Mouse (Mus musculus): ENCODE results near the gene Stab1. TPM values are rescaled to one million over a fixed set of nuclear protein-coding genes. Genes with fewer than 3 reads are reported as not detected.

The Stab1 gene
- total and polyA plus RNA-seq, 3 experiments: 0.44 TPM; not detected in 2

DNA sequence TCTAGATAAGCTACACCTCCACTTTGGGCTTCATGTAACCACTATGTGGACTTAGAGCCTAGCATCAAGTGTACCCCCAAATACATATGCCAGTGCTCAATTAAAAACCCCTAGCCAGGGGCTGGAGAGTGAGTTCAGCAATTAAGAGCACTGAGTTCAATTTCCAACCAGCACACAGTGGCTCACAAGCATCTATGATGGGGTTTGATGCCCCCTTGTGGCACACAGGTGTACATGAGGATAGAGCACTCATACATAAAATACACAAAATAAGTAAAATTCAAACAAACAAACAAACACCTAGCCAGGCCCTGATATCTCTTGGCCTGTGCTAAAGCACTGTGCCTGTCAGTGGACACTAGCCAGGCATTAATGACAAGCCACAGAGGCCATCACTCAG lies 27.5 kb upstream of the Stab1 start:
- Histone ChIP-seq H3K36me3 (replicated peaks) (peaks cover 92% of the 10 kb centered on the region), H3K27me3 (ENCODE audit: insufficient read depth, low read length) (no peaks in the 10 kb centered on the region), H3K9me3 (replicated peaks) (no peaks in the 10 kb centered on the region), H3K4me3 (ENCODE audit: low read depth, low read length) (no peak overlapping the region), H3K4me1 (ENCODE audit: insufficient read depth, low read depth, low read length) (peaks cover 40% of the 10 kb centered on the region)
- TF ChIP-seq GATA2 (IDR thresholded peaks at IDR 0.05; ENCODE audit: borderline replicate concordance, low read depth, low read length) (no peak), CTCF (IDR thresholded peaks at IDR 0.05; ENCODE audit: low read depth, low read length) (peak; percentile 41), POLR2AphosphoS5 (IDR thresholded peaks at IDR 0.05; ENCODE audit: insufficient replicate concordance, low read depth, low read length) (no peak), TAL1 (conservative IDR thresholded peaks at IDR 0.05; ENCODE audit: low read depth, low read length) (no peak)
- DNase-seq (ENCODE audit: low spot score) (no peak), ATAC-seq (ENCODE audit: extremely low read depth, insufficient number of reproducible peaks, low FRiP score, poor library complexity, severe bottlenecking) (0 out of 2 replicates have a peak, but pooled peaks have one; percentile 15)

DNA sequence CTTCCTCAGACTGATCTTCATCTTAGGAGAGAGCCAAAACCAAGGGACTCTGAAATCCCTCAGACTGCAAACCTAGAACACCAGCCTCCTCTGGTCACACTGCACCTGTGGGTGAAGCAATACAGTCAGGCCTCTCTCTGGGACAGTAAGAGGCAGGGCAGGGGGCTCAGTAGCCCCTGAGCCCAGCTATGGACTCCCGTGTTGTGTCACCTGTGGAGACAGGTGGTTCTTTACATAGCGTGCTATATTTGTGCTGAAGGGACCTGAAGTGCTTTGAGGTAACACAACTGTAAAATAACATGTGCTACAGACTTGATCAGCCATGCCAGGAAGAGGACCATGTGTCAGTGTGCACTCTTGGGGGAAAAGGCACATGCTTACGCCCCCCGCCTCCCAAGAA lies 27.1 kb upstream of the Stab1 start:
- Histone ChIP-seq H3K4me3 (ENCODE audit: low read depth, low read length) (no peak overlapping the region), H3K9me3 (replicated peaks) (no peaks in the 10 kb centered on the region), H3K4me1 (ENCODE audit: insufficient read depth, low read depth, low read length) (peaks cover 38% of the 10 kb centered on the region), H3K36me3 (replicated peaks) (peaks cover 92% of the 10 kb centered on the region), H3K27me3 (ENCODE audit: insufficient read depth, low read length) (no peaks in the 10 kb centered on the region)
- DNase-seq (ENCODE audit: low spot score) (no peak), ATAC-seq (ENCODE audit: extremely low read depth, insufficient number of reproducible peaks, low FRiP score, poor library complexity, severe bottlenecking) (no peak)
- TF ChIP-seq GATA1 (IDR thresholded peaks at IDR 0.05; ENCODE audit: borderline replicate concordance, low read length): no peak
- no peak for TF ChIP-seq TAL1 (conservative IDR thresholded peaks at IDR 0.05; ENCODE audit: low read depth, low read length)
- TF ChIP-seq CTCF (IDR thresholded peaks at IDR 0.05; ENCODE audit: low read depth, low read length): no peak
- no peak for TF ChIP-seq POLR2AphosphoS5 (IDR thresholded peaks at IDR 0.05; ENCODE audit: insufficient replicate concordance, low read depth, low read length)
- TF ChIP-seq GATA2 (IDR thresholded peaks at IDR 0.05; ENCODE audit: borderline replicate concordance, low read depth, low read length): no peak

DNA sequence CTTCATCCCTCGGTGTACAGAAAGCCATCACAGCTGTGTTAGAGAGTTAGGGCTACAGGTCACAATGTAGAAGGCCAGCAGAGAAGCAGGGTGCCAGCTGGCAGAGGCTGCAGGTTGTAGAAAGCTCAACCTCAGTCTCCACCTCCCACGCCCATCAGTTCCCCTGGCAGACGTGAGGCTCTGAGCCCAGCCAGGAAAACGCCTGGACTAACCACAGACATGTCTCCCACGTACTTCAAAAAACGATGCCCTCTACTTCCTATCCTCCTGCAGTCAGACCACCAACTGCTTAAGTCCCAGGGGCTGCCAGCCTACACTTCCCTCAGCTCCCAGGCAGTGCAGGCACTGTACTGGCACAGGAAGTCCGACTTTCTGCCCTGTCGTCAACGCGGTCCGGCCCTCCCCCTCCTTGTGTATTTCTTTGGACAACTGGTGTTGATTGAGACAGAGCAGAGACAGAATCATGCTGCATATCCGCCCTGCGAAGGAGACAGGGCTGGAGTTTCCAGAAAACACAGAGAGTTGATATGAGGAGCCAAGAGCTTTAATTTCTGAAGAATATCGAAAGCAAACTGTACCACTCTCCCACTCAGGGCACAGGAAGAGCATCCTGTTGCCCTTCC lies 26.6 kb upstream of the Stab1 start:
- DNase-seq (ENCODE audit: low spot score): no peak
- Histone ChIP-seq H3K27me3 (ENCODE audit: insufficient read depth, low read length) (no peaks in the 10 kb centered on the region), H3K9me3 (replicated peaks) (no peaks in the 10 kb centered on the region), H3K4me1 (ENCODE audit: insufficient read depth, low read depth, low read length) (peaks cover 34% of the 10 kb centered on the region), H3K4me3 (ENCODE audit: low read depth, low read length) (no peak overlapping the region), H3K36me3 (replicated peaks) (peaks cover 92% of the 10 kb centered on the region)
- no peak for TF ChIP-seq CTCF (IDR thresholded peaks at IDR 0.05; ENCODE audit: low read depth, low read length)
- TF ChIP-seq GATA2 (IDR thresholded peaks at IDR 0.05; ENCODE audit: borderline replicate concordance, low read depth, low read length): no peak
- no peak for TF ChIP-seq TAL1 (conservative IDR thresholded peaks at IDR 0.05; ENCODE audit: low read depth, low read length)
- no peak for TF ChIP-seq POLR2AphosphoS5 (IDR thresholded peaks at IDR 0.05; ENCODE audit: insufficient replicate concordance, low read depth, low read length)
- no peak for TF ChIP-seq GATA1 (IDR thresholded peaks at IDR 0.05; ENCODE audit: borderline replicate concordance, low read length)
- no peak for ATAC-seq (ENCODE audit: extremely low read depth, insufficient number of reproducible peaks, low FRiP score, poor library complexity, severe bottlenecking)

DNA sequence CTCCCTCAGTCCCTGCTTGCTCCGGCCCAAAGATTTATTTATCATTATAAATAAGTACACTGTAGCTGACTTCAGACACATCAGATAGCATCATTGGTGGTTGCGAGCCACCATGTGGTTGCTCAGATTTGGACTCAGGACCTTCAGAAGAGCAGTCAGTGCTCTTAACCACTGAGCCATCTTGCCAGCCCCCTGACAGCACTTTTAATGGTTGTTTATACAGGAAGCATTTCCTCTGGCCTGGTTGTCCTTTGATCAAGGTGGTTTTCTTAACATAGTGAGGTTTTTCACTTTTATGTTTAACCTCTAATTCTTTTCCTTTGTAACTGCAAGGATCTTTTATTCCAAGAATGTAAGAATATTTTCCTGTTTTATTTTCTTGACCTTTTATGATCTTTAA lies 26.0 kb upstream of the Stab1 start:
- no peak for ATAC-seq (ENCODE audit: extremely low read depth, insufficient number of reproducible peaks, low FRiP score, poor library complexity, severe bottlenecking)
- Histone ChIP-seq H3K36me3 (replicated peaks) (peaks cover 92% of the 10 kb centered on the region), H3K9me3 (replicated peaks) (no peaks in the 10 kb centered on the region), H3K4me3 (ENCODE audit: low read depth, low read length) (no peak overlapping the region), H3K4me1 (ENCODE audit: insufficient read depth, low read depth, low read length) (peaks cover 31% of the 10 kb centered on the region), H3K27me3 (ENCODE audit: insufficient read depth, low read length) (no peaks in the 10 kb centered on the region)
- TF ChIP-seq GATA1 (IDR thresholded peaks at IDR 0.05; ENCODE audit: borderline replicate concordance, low read length) (no peak), CTCF (IDR thresholded peaks at IDR 0.05; ENCODE audit: low read depth, low read length) (no peak), POLR2AphosphoS5 (IDR thresholded peaks at IDR 0.05; ENCODE audit: insufficient replicate concordance, low read depth, low read length) (no peak), GATA2 (IDR thresholded peaks at IDR 0.05; ENCODE audit: borderline replicate concordance, low read depth, low read length) (no peak), TAL1 (conservative IDR thresholded peaks at IDR 0.05; ENCODE audit: low read depth, low read length) (no peak)
- DNase-seq (ENCODE audit: low spot score): no peak

DNA sequence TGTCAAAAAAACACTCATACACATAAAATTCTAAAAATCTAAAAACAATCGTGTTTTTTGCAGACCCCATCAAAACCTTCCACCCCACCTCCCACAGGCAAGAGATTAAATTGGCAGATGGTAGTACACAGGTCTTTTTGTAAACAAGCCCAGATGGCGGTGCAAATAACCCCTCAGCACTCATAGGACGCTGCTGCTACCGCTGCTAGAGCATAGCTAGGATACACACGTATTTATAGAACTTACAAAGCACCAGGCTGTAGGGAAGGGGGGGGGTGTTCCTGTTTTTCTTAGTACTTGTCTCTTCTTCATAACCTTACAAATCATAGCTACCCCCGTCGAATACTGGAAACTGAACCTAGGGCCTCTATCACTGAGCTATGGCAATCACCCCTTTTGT lies 25.4 kb upstream of the Stab1 start:
- no peak for TF ChIP-seq GATA1 (IDR thresholded peaks at IDR 0.05; ENCODE audit: borderline replicate concordance, low read length)
- no peaks in the 10 kb centered on the region for H3K27me3 ChIP-seq (ENCODE audit: insufficient read depth, low read length)
- H3K9me3 ChIP-seq (replicated peaks): no peaks in the 10 kb centered on the region
- ATAC-seq (ENCODE audit: extremely low read depth, insufficient number of reproducible peaks, low FRiP score, poor library complexity, severe bottlenecking) (no peak), DNase-seq (ENCODE audit: low spot score) (no peak)
- H3K4me1 ChIP-seq (ENCODE audit: insufficient read depth, low read depth, low read length): peaks cover 28% of the 10 kb centered on the region
- no peak overlapping the region for H3K4me3 ChIP-seq (ENCODE audit: low read depth, low read length)
- H3K36me3 ChIP-seq (replicated peaks): peaks cover 92% of the 10 kb centered on the region

DNA sequence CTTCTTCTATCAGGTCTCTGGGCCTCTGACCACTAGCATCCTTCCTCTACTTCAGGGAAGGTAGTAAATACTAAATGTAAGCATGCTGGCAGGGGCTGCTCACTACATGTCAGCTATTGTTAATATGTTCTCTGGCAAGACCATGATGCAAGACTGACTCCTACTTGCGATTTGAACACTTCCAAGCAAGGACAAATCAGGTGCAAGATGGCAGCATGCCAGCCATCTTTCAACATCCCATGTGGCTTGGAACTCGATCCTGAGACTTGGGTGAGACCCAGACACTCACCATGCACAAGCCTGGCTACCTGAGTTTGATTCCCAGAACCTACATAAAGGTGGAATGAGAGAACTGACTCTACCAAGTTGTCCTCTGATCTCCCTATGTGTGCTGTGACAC lies 23.5 kb upstream of the Stab1 start:
- TF ChIP-seq TAL1 (conservative IDR thresholded peaks at IDR 0.05; ENCODE audit: low read depth, low read length): no peak
- TF ChIP-seq GATA2 (IDR thresholded peaks at IDR 0.05; ENCODE audit: borderline replicate concordance, low read depth, low read length): no peak
- no peak for TF ChIP-seq GATA1 (IDR thresholded peaks at IDR 0.05; ENCODE audit: borderline replicate concordance, low read length)
- no peak for TF ChIP-seq CTCF (IDR thresholded peaks at IDR 0.05; ENCODE audit: low read depth, low read length)
- TF ChIP-seq POLR2AphosphoS5 (IDR thresholded peaks at IDR 0.05; ENCODE audit: insufficient replicate concordance, low read depth, low read length): no peak
- peaks cover 97% of the 10 kb centered on the region for H3K36me3 ChIP-seq (replicated peaks)
- no peak for ATAC-seq (ENCODE audit: extremely low read depth, insufficient number of reproducible peaks, low FRiP score, poor library complexity, severe bottlenecking)
- peaks cover 20% of the 10 kb centered on the region for H3K4me1 ChIP-seq (ENCODE audit: insufficient read depth, low read depth, low read length)
- no peak for DNase-seq (ENCODE audit: low spot score)
- H3K27me3 ChIP-seq (ENCODE audit: insufficient read depth, low read length): no peaks in the 10 kb centered on the region
- no peak overlapping the region for H3K4me3 ChIP-seq (ENCODE audit: low read depth, low read length)
- H3K9me3 ChIP-seq (replicated peaks): no peaks in the 10 kb centered on the region

Data from G1E (cell line).